Mouse (Mus musculus): ENCODE measurements at regions not wholly inside any gene's neighbourhood (a gene's known extent, or its start where the extent isn't known, plus 50 kb on each side); places are given as distances from the start of the nearest gene placed in this dataset.

DNA sequence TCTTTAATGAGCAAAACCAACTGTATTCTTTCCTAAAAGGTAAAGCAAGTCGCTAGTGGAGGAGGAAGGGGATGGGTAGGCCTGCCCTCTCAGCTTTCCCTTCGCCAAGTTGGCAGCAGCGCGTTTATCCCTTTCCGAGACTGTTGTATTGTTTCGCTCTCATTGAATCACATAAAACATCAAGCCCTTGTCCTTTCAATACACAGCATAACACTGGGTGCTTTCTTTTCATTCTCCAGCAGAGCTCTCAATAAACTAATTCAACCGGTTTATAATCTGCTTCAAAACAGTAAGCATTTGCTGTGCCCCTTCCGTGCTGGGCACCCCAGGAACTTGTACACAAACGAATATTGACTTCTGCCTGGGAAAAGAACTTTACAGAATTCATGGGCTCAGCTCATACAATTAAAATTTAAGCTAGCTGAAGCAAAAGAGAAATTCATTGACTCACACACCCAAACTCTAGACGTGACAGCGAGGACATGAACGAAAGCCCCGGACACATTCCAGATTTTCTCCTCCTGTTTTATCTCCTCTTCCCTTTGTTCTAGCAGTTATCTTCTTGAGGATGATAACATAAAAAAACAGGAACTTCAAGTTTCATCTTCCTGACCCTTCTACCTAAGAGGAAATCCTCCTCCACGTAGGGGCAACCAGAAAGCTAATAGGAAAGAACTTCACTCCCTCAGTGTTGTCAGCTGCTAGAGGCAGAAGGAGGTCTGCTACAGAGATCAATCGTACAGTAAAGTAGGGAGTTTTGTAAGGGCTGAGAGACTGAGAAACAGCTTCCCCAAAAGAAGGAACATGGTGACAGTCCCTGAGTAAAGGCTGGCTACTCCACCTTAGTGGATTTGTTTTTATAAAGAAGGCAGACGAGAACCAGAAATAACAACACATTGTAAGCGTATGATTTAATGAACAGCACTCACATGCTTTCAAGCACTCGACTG lies 177.9 kb downstream of the Kdr start:
- in situ Hi-C loops (cut with MboI; ENCODE audit: low pct_ligation_motif_present, low pct_unique_long_range_greater_than_20kb, low sequenced_read_pairs) (no loop called here), dilution Hi-C loops (cut with MboI; ENCODE audit: extremely low pct_ligation_motif_present, extremely low pct_unique_long_range_greater_than_20kb, low sequenced_read_pairs) (no loop called here)
- Histone ChIP-seq H3K4me2 (ENCODE audit: insufficient read depth, low read depth, poor library complexity, severe bottlenecking) (no peak overlapping the region), H3K4me1 (ENCODE audit: control insufficient read depth in 1 of 2, insufficient read depth in 2 of 2) (no peaks in the 10 kb centered on the region), H3K27me3 (replicated peaks) (no peaks in the 10 kb centered on the region), H3K4me3 (replicated peaks in 1 of 3; ENCODE audit: low read depth in 2 of 3, low read length in 2 of 3, poor library complexity in 1 of 3) (no peak overlapping the region), H3K36me3 (replicated peaks in 1 of 2; ENCODE audit: control insufficient read depth in 1 of 2, insufficient read depth in 1 of 2, low read length in 1 of 2) (no peaks in the 10 kb centered on the region), H3K9ac (ENCODE audit: insufficient read depth, low read depth) (no peak overlapping the region), H3K79me2 (replicated peaks; ENCODE audit: control insufficient read depth, extremely low read depth, insufficient read depth, poor library complexity, severe bottlenecking) (no peaks in the 10 kb centered on the region), H3K27ac (ENCODE audit: insufficient read depth, low read depth) (no peak overlapping the region), H3K9me3 (replicated peaks; ENCODE audit: low read length) (peaks cover 11% of the 10 kb centered on the region)
- no peak for DNase-seq (ENCODE audit: extremely low read depth)
- no peak for TF ChIP-seq EP300 (IDR thresholded peaks at IDR 0.05; ENCODE audit: low read length)
- no peak for TF ChIP-seq ZKSCAN1 (IDR thresholded peaks at IDR 0.05; ENCODE audit: borderline replicate concordance, low read depth, low read length)
- no peak for TF ChIP-seq POLR2A (IDR thresholded peaks at IDR 0.05; ENCODE audit: low read depth, low read length)
- no peak for TF ChIP-seq MAZ (IDR thresholded peaks at IDR 0.05; ENCODE audit: low read depth, low read length)
- no peak for TF ChIP-seq ETS1 (conservative IDR thresholded peaks at IDR 0.05; ENCODE audit: low read depth, low read length)

DNA sequence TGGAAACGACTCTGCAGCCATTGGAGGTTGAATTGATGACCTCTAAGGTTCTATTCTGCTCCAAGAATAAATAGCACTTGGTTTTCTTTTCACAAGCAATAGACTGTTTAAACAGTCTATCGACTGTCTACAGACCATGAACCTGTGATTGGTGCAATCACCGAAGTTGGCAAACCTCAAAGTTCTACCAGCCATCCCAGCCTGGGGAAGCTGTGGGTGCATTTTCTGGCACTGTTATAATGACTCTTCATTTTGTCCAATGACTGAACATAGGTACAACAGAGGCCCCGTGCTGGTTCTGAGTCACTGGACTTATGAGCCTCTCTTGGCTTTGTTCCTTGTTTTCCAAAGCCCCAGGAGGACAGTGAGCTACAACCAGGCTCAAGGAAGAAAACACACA lies 178.6 kb downstream of the Kdr start:
- no peak overlapping the region for H3K9ac ChIP-seq (ENCODE audit: insufficient read depth, low read depth)
- H3K36me3 ChIP-seq (replicated peaks in 1 of 2; ENCODE audit: control insufficient read depth in 1 of 2, insufficient read depth in 1 of 2, low read length in 1 of 2), result no peaks in the 10 kb centered on the region
- in situ Hi-C loops (cut with MboI; ENCODE audit: low pct_ligation_motif_present, low pct_unique_long_range_greater_than_20kb, low sequenced_read_pairs), result no loop called here
- DNase-seq (ENCODE audit: extremely low read depth), result no peak
- H3K79me2 ChIP-seq (replicated peaks; ENCODE audit: control insufficient read depth, extremely low read depth, insufficient read depth, poor library complexity, severe bottlenecking), result no peaks in the 10 kb centered on the region
- peaks cover 8% of the 10 kb centered on the region for H3K9me3 ChIP-seq (replicated peaks; ENCODE audit: low read length)
- H3K4me2 ChIP-seq (ENCODE audit: insufficient read depth, low read depth, poor library complexity, severe bottlenecking), result no peak overlapping the region
- H3K4me1 ChIP-seq (ENCODE audit: control insufficient read depth in 1 of 2, insufficient read depth in 2 of 2), result no peaks in the 10 kb centered on the region
- no peak for TF ChIP-seq ZC3H11A (IDR thresholded peaks at IDR 0.05; ENCODE audit: low read depth, low read length)
- no peak for TF ChIP-seq CTCF (conservative IDR thresholded peaks at IDR 0.05 in 1 of 2, IDR thresholded peaks at IDR 0.05 in 1 of 2; ENCODE audit: low read depth in 2 of 2, low read length in 2 of 2)
- no peak for TF ChIP-seq MAZ (IDR thresholded peaks at IDR 0.05; ENCODE audit: low read depth, low read length)
- TF ChIP-seq POLR2AphosphoS2 (IDR thresholded peaks at IDR 0.05; ENCODE audit: low read depth, low read length), result no peak
- no peak for TF ChIP-seq MXI1 (IDR thresholded peaks at IDR 0.05; ENCODE audit: low read depth, low read length)
- TF ChIP-seq JUND (conservative IDR thresholded peaks at IDR 0.05; ENCODE audit: low read depth, low read length), result no peak
- TF ChIP-seq CHD1 (IDR thresholded peaks at IDR 0.05; ENCODE audit: low read depth, low read length), result no peak
- TF ChIP-seq MEF2A (IDR thresholded peaks at IDR 0.05; ENCODE audit: borderline replicate concordance, low read depth, low read length), result no peak
- no peak for TF ChIP-seq USF2 (conservative IDR thresholded peaks at IDR 0.05; ENCODE audit: low read depth, low read length)
- TF ChIP-seq USF1 (IDR thresholded peaks at IDR 0.05; ENCODE audit: low read depth, low read length), result no peak
- TF ChIP-seq GABPA (IDR thresholded peaks at IDR 0.05; ENCODE audit: insufficient replicate concordance, low read depth, low read length), result no peak
- dilution Hi-C loops (cut with MboI; ENCODE audit: extremely low pct_ligation_motif_present, extremely low pct_unique_long_range_greater_than_20kb, low sequenced_read_pairs), result no loop called here
- H3K27ac ChIP-seq (ENCODE audit: insufficient read depth, low read depth), result no peak overlapping the region
- no peaks in the 10 kb centered on the region for H3K27me3 ChIP-seq (replicated peaks)
- no peak overlapping the region for H3K4me3 ChIP-seq (replicated peaks in 1 of 3; ENCODE audit: low read depth in 2 of 3, low read length in 2 of 3, poor library complexity in 1 of 3)

Measured in CH12.LX (cell line).